Mouse (Mus musculus) heart, adult 10 weeks (tissue): ENCODE results near the gene Olfr711. TPM values are rescaled to one million over a fixed set of nuclear protein-coding genes. Genes with fewer than 3 reads are reported as not detected.

Experiments
- polyA plus RNA-seq: library from polyadenylated mRNA; stranded (reverse); fragments of 350-450 nt; fragmentation: Illumina TruSeq; extraction: RNeasy Lipid Tissue Mini Kit (QIAGEN cat#74804); gene quantifications from one replicate; pipeline ENCODE4 v1.2.3, GENCODE M21; 2014; ENCODE audit warnings: low read depth, low replicate concordance

Olfr711 gene
- not detected for polyA plus RNA-seq

DNA sequence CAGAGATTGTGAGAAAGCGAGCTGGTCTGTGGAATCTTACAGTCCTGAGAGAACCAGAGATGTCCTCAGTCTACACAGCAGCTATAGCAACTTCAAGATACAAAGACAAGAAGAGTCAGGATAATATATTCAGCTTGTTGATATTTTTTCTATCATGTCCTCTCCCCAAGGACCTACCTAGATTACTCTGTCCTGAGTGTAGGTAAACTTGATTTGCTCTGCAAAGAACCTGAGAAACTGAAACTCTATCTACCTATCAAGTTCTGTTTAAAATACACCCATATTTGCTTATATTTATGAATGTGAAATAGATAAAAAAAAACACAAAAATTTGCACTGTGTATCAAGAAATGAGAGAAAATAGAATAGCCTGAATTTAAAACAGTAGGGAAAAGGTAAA, at the start of gene Olfr711:
Gene Olfr711, minus strand, starts transcription at position 101 of the 400 bp plus-strand sequence.

DNA sequence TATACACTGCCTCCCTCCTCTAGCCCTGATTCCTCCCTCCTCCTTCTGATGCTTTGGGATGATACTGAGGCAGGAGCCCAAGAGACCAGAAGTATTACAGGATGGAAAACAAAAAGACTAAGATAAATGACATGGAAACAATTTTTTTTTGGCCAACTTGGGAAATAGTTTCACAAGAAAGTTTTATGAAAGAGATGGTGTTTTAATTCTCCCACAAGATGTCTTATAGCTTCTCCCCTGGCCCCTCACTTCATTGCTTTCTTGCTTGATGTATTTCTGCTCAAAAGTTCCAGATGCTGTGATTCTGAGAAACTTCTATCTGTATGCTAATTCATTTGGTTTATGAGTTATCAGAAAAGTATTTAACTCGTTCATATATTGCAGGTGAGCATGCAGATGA, 30.7 kb upstream of the Olfr711 start, which contains the start of gene Olfr2:
Gene Olfr2, minus strand, starts transcription at position 101 of the 400 bp plus-strand sequence.

DNA sequence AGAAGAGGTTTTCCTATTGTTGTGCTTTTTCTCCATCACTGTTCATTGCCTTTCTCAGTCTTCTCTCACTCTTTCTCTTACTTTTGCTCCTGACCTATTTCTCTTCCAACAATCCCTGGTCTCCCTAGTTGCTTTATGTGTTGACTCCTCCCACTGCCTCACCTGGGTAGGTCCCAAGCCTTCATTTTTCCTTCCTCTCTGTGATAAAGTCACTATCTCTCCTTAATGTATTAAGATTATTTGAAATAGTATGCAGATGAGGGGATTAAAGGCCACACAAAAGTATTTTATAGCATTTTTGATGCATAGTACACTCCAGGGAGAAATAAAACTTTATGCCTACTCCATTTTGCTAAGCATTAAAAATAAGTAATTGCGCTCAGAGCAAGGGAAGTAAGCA, 11.4 kb downstream of the Olfr711 start, which contains the start of gene Olfr6:
Gene Olfr6, minus strand, starts transcription at position 101 of the 400 bp plus-strand sequence.

DNA sequence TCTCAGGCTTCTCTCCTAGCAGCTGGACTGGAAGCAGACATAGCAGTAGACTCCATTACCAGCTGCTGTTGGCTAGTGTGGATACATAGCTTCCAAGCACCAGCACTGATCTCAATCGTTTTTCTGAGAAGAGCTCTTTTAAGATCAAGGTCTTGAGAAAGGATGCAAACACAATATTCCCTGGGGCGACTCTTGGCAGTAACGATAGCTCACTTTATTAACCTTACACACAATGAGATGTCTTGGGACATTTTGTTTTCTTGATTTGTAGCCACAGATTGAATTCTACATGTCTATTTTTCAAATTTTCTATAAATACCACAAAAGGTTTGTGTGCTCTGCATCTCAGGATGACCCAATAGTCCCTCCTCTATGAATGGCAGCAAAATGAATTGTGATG, 27.0 kb downstream of the Olfr711 start, which contains the start of gene Olfr710:
Gene Olfr710, minus strand, starts transcription at position 101 of the 400 bp plus-strand sequence.

DNA sequence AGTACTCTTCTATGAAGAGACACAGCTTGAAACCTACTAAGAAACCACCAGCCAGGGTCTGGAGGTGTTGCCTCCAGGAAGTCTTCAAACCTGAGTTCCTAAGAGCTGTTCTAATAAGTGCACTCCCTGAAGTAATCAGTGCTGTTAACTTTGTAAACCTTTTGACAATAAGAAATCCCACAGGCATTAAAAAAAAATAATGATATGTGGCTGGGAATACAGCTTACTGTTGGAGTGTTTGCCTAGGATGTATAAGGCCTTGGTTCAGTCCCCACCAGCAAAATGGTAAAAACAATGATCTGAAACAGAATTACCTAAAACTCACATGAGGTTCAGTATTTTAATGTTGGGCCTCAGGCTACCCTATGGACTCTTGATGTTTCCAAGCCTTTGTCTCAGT, 43.1 kb downstream of the Olfr711 start, which contains the start of gene Olfr709-ps1:
Gene Olfr709-ps1, minus strand, starts transcription at position 101 of the 400 bp plus-strand sequence.

Other genes with a start within 250 kb of the Olfr711 start
- gene Olfr697, start 233.0 kb downstream of the Olfr711 start, polyA plus RNA-seq, result not detected
- gene Olfr698, start 220.1 kb downstream of the Olfr711 start, polyA plus RNA-seq, result not detected
- not detected for gene Olfr699, start 182.3 kb downstream of the Olfr711 start, polyA plus RNA-seq
- gene Olfr700, start 166.6 kb downstream of the Olfr711 start, polyA plus RNA-seq, result not detected
- gene Olfr701, start 161.3 kb downstream of the Olfr711 start, polyA plus RNA-seq, result not detected
- gene Olfr702, start 141.6 kb downstream of the Olfr711 start, polyA plus RNA-seq, result not detected
- gene Olfr703, start 132.1 kb downstream of the Olfr711 start, polyA plus RNA-seq, result not detected
- not detected for gene Olfr704, start 112.3 kb downstream of the Olfr711 start, polyA plus RNA-seq
- gene Olfr705, start 98.6 kb downstream of the Olfr711 start, polyA plus RNA-seq, result not detected
- gene Olfr706, start 87.3 kb downstream of the Olfr711 start, polyA plus RNA-seq, result not detected
- gene Olfr707, start 74.2 kb downstream of the Olfr711 start, polyA plus RNA-seq, result not detected
- not detected for gene Olfr1532-ps1, start 67.5 kb downstream of the Olfr711 start, polyA plus RNA-seq
- not detected for gene Olfr709-ps1, start 43.2 kb downstream of the Olfr711 start, polyA plus RNA-seq
- not detected for gene Olfr710, start 27.1 kb downstream of the Olfr711 start, polyA plus RNA-seq
- gene Olfr6, start 11.5 kb downstream of the Olfr711 start, polyA plus RNA-seq, result not detected
- gene Olfr2, start 30.6 kb upstream of the Olfr711 start, polyA plus RNA-seq, result not detected
- not detected for gene Olfr713, start 55.7 kb upstream of the Olfr711 start, polyA plus RNA-seq
- not detected for gene Olfr714, start 95.5 kb upstream of the Olfr711 start, polyA plus RNA-seq
- gene Olfr17, start 117.8 kb upstream of the Olfr711 start, polyA plus RNA-seq, result not detected
- not detected for gene Olfr715b, start 134.9 kb upstream of the Olfr711 start, polyA plus RNA-seq
- not detected for gene Olfr715, start 155.6 kb upstream of the Olfr711 start, polyA plus RNA-seq
- gene Olfr716, start 162.9 kb upstream of the Olfr711 start, polyA plus RNA-seq, result not detected
- not detected for gene Nlrp14, start 191.5 kb upstream of the Olfr711 start, polyA plus RNA-seq
- gene Rbmxl2, start 234.0 kb upstream of the Olfr711 start, polyA plus RNA-seq, result not detected